Mouse (Mus musculus): ENCODE data around the gene Gng10. TPM values are rescaled to one million over a fixed set of nuclear protein-coding genes. Genes with fewer than 3 reads are reported as not detected.

Gene Gng10
- polyA plus RNA-seq, 1 experiment = 62.7 TPM

- Histone ChIP-seq H3K27ac (ENCODE audit: insufficient read depth, low read length) (no peak overlapping the region), H3K4me1 (ENCODE audit: control insufficient read depth, insufficient read depth, low read length) (no peaks in the 10 kb centered on the region), H3K4me3 (ENCODE audit: insufficient read depth, low read length) (no peak overlapping the region)
- TF ChIP-seq CTCF (IDR thresholded peaks at IDR 0.05; ENCODE audit: extremely low read depth, insufficient read depth, low read length) = no peak
- TF ChIP-seq POLR2A (IDR thresholded peaks at IDR 0.05; ENCODE audit: extremely low read depth, insufficient read depth, low read length) = no peak
Measured at GRCm38 (mm10) chr4:59043074-59043473, 8.2 kb downstream of the Gng10 start.

GRCm38 (mm10) chr4:59043891-59044290 lies 9.0 kb downstream of the Gng10 start:
- TF ChIP-seq POLR2A (IDR thresholded peaks at IDR 0.05; ENCODE audit: extremely low read depth, insufficient read depth, low read length) (no peak), CTCF (IDR thresholded peaks at IDR 0.05; ENCODE audit: extremely low read depth, insufficient read depth, low read length) (no peak)
- Histone ChIP-seq H3K27ac (ENCODE audit: insufficient read depth, low read length) (no peak overlapping the region), H3K4me3 (ENCODE audit: insufficient read depth, low read length) (no peak overlapping the region), H3K4me1 (ENCODE audit: control insufficient read depth, insufficient read depth, low read length) (no peaks in the 10 kb centered on the region)

GRCm38 (mm10) chr4:59047222-59047621 lies 12.3 kb downstream of the Gng10 start:
- Histone ChIP-seq H3K27ac (ENCODE audit: insufficient read depth, low read length) (no peak overlapping the region), H3K4me1 (ENCODE audit: control insufficient read depth, insufficient read depth, low read length) (no peaks in the 10 kb centered on the region), H3K4me3 (ENCODE audit: insufficient read depth, low read length) (no peak overlapping the region)
- TF ChIP-seq CTCF (IDR thresholded peaks at IDR 0.05; ENCODE audit: extremely low read depth, insufficient read depth, low read length) (no peak), POLR2A (IDR thresholded peaks at IDR 0.05; ENCODE audit: extremely low read depth, insufficient read depth, low read length) (no peak)

DNA sequence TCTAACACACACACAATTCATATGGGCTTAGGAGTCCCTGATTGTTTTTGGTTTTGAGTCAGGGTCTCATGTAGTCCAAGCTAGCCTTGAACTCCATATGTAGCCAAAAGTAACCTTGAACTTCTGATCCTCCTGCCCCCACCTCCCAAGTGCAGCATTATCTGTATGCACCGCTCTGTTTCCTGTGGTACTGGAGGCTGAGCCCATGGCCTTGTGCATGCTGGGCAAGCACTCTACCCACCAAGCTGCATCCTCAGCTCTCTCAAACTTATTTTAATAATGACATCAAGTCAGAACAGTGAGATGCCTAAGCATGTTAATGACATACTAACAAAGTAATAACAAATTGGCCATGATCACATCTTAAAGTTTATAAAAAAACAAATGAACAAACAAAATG lies 16.2 kb downstream of the Gng10 start:
- Histone ChIP-seq H3K27ac (ENCODE audit: insufficient read depth, low read length) (no peak overlapping the region), H3K4me3 (ENCODE audit: insufficient read depth, low read length) (no peak overlapping the region), H3K4me1 (ENCODE audit: control insufficient read depth, insufficient read depth, low read length) (no peaks in the 10 kb centered on the region)
- no peak for TF ChIP-seq POLR2A (IDR thresholded peaks at IDR 0.05; ENCODE audit: extremely low read depth, insufficient read depth, low read length)

- H3K27ac ChIP-seq (ENCODE audit: insufficient read depth, low read length) = no peak overlapping the region
- TF ChIP-seq POLR2A (IDR thresholded peaks at IDR 0.05; ENCODE audit: extremely low read depth, insufficient read depth, low read length) (no peak), CTCF (IDR thresholded peaks at IDR 0.05; ENCODE audit: extremely low read depth, insufficient read depth, low read length) (no peak)
- H3K4me3 ChIP-seq (ENCODE audit: insufficient read depth, low read length) = no peak overlapping the region
Measured at GRCm38 (mm10) chr4:59057929-59058328, 23.0 kb downstream of the Gng10 start.

GRCm38 (mm10) chr4:59062526-59062925 lies 27.6 kb downstream of the Gng10 start:
- no peak overlapping the region for H3K27ac ChIP-seq (ENCODE audit: insufficient read depth, low read length)
- H3K4me3 ChIP-seq (ENCODE audit: insufficient read depth, low read length) = no peak overlapping the region
- H3K4me1 ChIP-seq (ENCODE audit: control insufficient read depth, insufficient read depth, low read length) = no peaks in the 10 kb centered on the region
- TF ChIP-seq POLR2A (IDR thresholded peaks at IDR 0.05; ENCODE audit: extremely low read depth, insufficient read depth, low read length) = no peak
- TF ChIP-seq CTCF (IDR thresholded peaks at IDR 0.05; ENCODE audit: extremely low read depth, insufficient read depth, low read length) = no peak

More at GRCm38 (mm10) chr4:59057929-59058328, 23.0 kb downstream of the Gng10 start:
- H3K4me1 ChIP-seq (ENCODE audit: control insufficient read depth, insufficient read depth, low read length) = no peaks in the 10 kb centered on the region

GRCm38 (mm10) chr4:59069276-59069675 lies 34.4 kb downstream of the Gng10 start:
- no peak overlapping the region for H3K4me3 ChIP-seq (ENCODE audit: insufficient read depth, low read length)
- TF ChIP-seq CTCF (IDR thresholded peaks at IDR 0.05; ENCODE audit: extremely low read depth, insufficient read depth, low read length) (no peak), POLR2A (IDR thresholded peaks at IDR 0.05; ENCODE audit: extremely low read depth, insufficient read depth, low read length) (no peak)
- no peak overlapping the region for H3K27ac ChIP-seq (ENCODE audit: insufficient read depth, low read length)
- H3K4me1 ChIP-seq (ENCODE audit: control insufficient read depth, insufficient read depth, low read length) = no peaks in the 10 kb centered on the region

DNA sequence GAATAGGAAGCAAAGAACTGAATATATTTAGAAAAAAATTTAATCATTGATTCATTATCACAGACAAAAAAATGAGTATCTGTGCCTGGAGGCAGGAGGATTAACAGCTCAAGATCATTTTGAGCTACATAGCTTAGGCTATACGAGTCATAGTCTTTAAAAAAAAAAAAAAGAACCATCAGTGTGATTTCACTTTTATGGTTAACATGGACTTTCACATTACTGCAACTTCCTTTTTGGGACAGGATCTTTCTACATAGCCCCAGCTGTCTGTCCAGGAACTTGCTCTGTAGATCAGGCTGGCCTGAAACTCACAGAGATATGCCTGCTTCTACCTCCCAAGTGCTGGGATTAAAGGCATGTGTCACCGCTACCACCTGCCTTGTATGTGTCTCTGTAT lies 48.5 kb downstream of the Gng10 start:
- H3K27ac ChIP-seq (ENCODE audit: insufficient read depth, low read length) = no peak overlapping the region
- H3K4me1 ChIP-seq (ENCODE audit: control insufficient read depth, insufficient read depth, low read length) = no peaks in the 10 kb centered on the region
- TF ChIP-seq CTCF (IDR thresholded peaks at IDR 0.05; ENCODE audit: extremely low read depth, insufficient read depth, low read length) (no peak), POLR2A (IDR thresholded peaks at IDR 0.05; ENCODE audit: extremely low read depth, insufficient read depth, low read length) (no peak)
- H3K4me3 ChIP-seq (ENCODE audit: insufficient read depth, low read length) = no peak overlapping the region

DNA sequence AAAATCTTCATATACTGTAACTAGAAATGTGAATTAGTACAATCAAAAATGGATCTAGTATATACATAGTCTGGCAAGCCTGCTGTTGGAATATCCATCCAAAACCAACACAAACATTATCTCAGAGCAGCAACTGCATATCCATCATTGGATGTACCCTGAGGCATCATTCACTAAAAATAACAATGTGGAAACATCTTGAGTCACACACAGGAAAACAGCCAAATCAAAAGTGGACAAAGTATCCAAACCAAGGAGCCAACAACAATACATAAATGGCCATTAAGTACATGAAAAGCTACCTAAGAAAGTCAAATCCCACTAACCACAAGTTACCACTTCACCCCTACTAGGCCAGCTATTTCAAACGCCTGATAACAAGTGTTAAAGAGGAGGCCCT lies 54.5 kb downstream of the Gng10 start:
- TF ChIP-seq POLR2A (IDR thresholded peaks at IDR 0.05; ENCODE audit: extremely low read depth, insufficient read depth, low read length) (no peak), CTCF (IDR thresholded peaks at IDR 0.05; ENCODE audit: extremely low read depth, insufficient read depth, low read length) (no peak)
- Histone ChIP-seq H3K4me3 (ENCODE audit: insufficient read depth, low read length) (no peak overlapping the region), H3K27ac (ENCODE audit: insufficient read depth, low read length) (no peak overlapping the region), H3K4me1 (ENCODE audit: control insufficient read depth, insufficient read depth, low read length) (no peaks in the 10 kb centered on the region)

Other genes with a start within 250 kb of the Gng10 start
- gene Olfr267, start 247.4 kb upstream of the Gng10 start, polyA plus RNA-seq (2012; rRNA removed) = 0.06 and 0.21 TPM in 2 replicates
- 38.6 and 40.5 TPM in 2 replicates for gene Ecpas, start 122.3 kb upstream of the Gng10 start, polyA plus RNA-seq (2012; rRNA removed)
- gene Zkscan16, start 91.5 kb upstream of the Gng10 start, polyA plus RNA-seq (2012; rRNA removed) = 14.7 and 17.1 TPM in 2 replicates
- gene Ptgr1, start 48.0 kb upstream of the Gng10 start, polyA plus RNA-seq (2012; rRNA removed) = 0.86 and 0.89 TPM in 2 replicates
- 3.2 and 3.3 TPM in 2 replicates for gene Dnajc25, start 40.0 kb upstream of the Gng10 start, polyA plus RNA-seq (2012; rRNA removed)
- gene Gm20503, start 31.9 kb upstream of the Gng10 start, polyA plus RNA-seq (2012; rRNA removed) = 0.08 TPM in 1 of 2 replicates, not detected in the other
- gene AI481877, start 103.9 kb downstream of the Gng10 start, polyA plus RNA-seq (2012; rRNA removed) = not detected in 2 replicates
- gene Ugcg, start 154.2 kb downstream of the Gng10 start, polyA plus RNA-seq (2012; rRNA removed) = 59.1 and 60.7 TPM in 2 replicates

Measured in cortical plate, adult 2 months (tissue).